Mouse (Mus musculus): Measurements from ENCODE around the gene Crybb3. TPM values are rescaled to one million over a fixed set of nuclear protein-coding genes. Genes with fewer than 3 reads are reported as not detected.

Crybb3 gene
- total and polyA plus RNA-seq, 2 experiments from 2014 or later, result 1.4 to 3.1 TPM

DNA sequence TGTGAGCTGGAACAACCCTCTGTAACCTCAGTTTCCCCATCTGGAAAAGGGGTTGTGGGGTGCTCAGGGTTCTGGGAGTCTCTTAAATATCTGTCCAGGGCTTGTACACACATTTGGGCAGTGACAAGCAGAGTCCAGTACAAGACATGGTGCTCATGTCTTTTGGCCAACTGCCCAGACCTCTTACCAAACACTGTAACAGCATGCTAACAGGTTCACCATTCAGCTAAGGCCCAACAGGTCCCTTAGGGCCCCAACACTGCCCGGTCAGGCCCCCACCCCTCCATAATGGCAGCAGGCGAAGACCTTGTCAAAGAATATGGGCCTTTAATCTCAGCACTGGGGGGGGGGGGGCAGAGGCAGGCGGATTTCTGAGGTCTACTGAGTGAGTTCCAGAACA lies 26.3 kb upstream of the Crybb3 start:
- Histone ChIP-seq H3K27ac (ENCODE audit: low read depth, low read length) (no peak overlapping the region), H3K27me3 (ENCODE audit: insufficient read depth, low read length) (no peaks in the 10 kb centered on the region), H3K4me2 (ENCODE audit: low read depth, low read length, poor library complexity, severe bottlenecking) (no peak overlapping the region), H3K9ac (replicated peaks; ENCODE audit: low read length, poor library complexity, severe bottlenecking) (no peak overlapping the region), H3K4me3 (ENCODE audit: low read depth, low read length) (no peak overlapping the region), H3K4me1 (ENCODE audit: insufficient read depth, low read length) (peaks cover under 1% of the 10 kb centered on the region; the same call in 1 of the 2 replicates), H3K36me3 (ENCODE audit: insufficient read depth, low read length) (no peaks in the 10 kb centered on the region), H3K9me3 (ENCODE audit: low read length) (no peaks in the 10 kb centered on the region)
- TF ChIP-seq CTCF (IDR thresholded peaks at IDR 0.05), result no peak
- DNase-seq (ENCODE audit: low spot score) (no peak), ATAC-seq (ENCODE audit: low FRiP score) (no peak)
- 53% methylated on average over 3 of the region's 3 CpGs for WGBS

- no peaks in the 10 kb centered on the region for H3K27me3 ChIP-seq (ENCODE audit: insufficient read depth, low read length)
- no peak overlapping the region for H3K27ac ChIP-seq (ENCODE audit: low read depth, low read length)
- ATAC-seq (ENCODE audit: low FRiP score) (no peak), DNase-seq (ENCODE audit: low spot score) (no peak)
- H3K4me1 ChIP-seq (ENCODE audit: insufficient read depth, low read length), result peaks cover 6% of the 10 kb centered on the region; the same call in 1 of the 2 replicates
- no peaks in the 10 kb centered on the region for H3K36me3 ChIP-seq (ENCODE audit: insufficient read depth, low read length)
- no peak for TF ChIP-seq CTCF (IDR thresholded peaks at IDR 0.05)
- no peaks in the 10 kb centered on the region for H3K9me3 ChIP-seq (ENCODE audit: low read length)
- H3K9ac ChIP-seq (replicated peaks; ENCODE audit: low read length, poor library complexity, severe bottlenecking), result no peak overlapping the region
- no peak overlapping the region for H3K4me2 ChIP-seq (ENCODE audit: low read depth, low read length, poor library complexity, severe bottlenecking)
- no peak overlapping the region for H3K4me3 ChIP-seq (ENCODE audit: low read depth, low read length)
- 82% methylated on average over 7 of the region's 7 CpGs for WGBS
These were observed 25.2 kb upstream of the Crybb3 start for GRCm38 (mm10) chr5:113106594-113106993.

DNA sequence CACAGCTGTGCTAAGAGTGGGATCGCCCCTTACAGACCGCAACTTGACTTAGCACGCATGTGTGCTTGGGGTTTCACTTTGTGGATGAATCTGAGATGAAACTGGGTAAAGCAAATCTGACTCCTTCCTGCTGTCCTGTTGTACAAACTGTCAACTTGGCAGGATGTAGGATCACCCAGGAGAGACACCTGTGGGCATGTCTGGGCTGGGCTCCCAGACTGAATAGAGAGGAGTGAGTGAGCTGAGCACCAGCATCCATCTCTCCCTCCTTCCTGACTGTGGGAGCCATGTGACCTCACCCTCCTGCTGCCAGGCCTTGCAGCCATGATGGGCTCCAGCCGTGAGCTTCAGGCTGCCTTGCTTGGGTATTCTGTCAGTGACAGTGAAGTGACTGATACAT lies 24.1 kb upstream of the Crybb3 start:
- DNase-seq (ENCODE audit: low spot score) (no peak), ATAC-seq (ENCODE audit: low FRiP score) (no peak)
- no peak overlapping the region for H3K9ac ChIP-seq (replicated peaks; ENCODE audit: low read length, poor library complexity, severe bottlenecking)
- no peaks in the 10 kb centered on the region for H3K9me3 ChIP-seq (ENCODE audit: low read length)
- 88% methylated on average over 4 of the region's 4 CpGs for WGBS
- no peak overlapping the region for H3K4me2 ChIP-seq (ENCODE audit: low read depth, low read length, poor library complexity, severe bottlenecking)
- no peak overlapping the region for H3K4me3 ChIP-seq (ENCODE audit: low read depth, low read length)
- no peaks in the 10 kb centered on the region for H3K36me3 ChIP-seq (ENCODE audit: insufficient read depth, low read length)
- no peak for TF ChIP-seq CTCF (IDR thresholded peaks at IDR 0.05)
- H3K27ac ChIP-seq (ENCODE audit: low read depth, low read length), result no peak overlapping the region
- no peaks in the 10 kb centered on the region for H3K27me3 ChIP-seq (ENCODE audit: insufficient read depth, low read length)
- peaks cover 6% of the 10 kb centered on the region; the same call in 1 of the 2 replicates for H3K4me1 ChIP-seq (ENCODE audit: insufficient read depth, low read length)

- H3K27ac ChIP-seq (ENCODE audit: low read depth, low read length), result no peak overlapping the region
- no peaks in the 10 kb centered on the region for H3K36me3 ChIP-seq (ENCODE audit: insufficient read depth, low read length)
- no peaks in the 10 kb centered on the region for H3K9me3 ChIP-seq (ENCODE audit: low read length)
- no peak overlapping the region for H3K4me2 ChIP-seq (ENCODE audit: low read depth, low read length, poor library complexity, severe bottlenecking)
- no peak overlapping the region for H3K4me3 ChIP-seq (ENCODE audit: low read depth, low read length)
- H3K9ac ChIP-seq (replicated peaks; ENCODE audit: low read length, poor library complexity, severe bottlenecking), result no peak overlapping the region
- no peak for TF ChIP-seq CTCF (IDR thresholded peaks at IDR 0.05)
- H3K4me1 ChIP-seq (ENCODE audit: insufficient read depth, low read length), result peaks cover 6% of the 10 kb centered on the region; the same call in 1 of the 2 replicates
- ATAC-seq (ENCODE audit: low FRiP score), result no peak
- no peak for DNase-seq (ENCODE audit: low spot score)
- H3K27me3 ChIP-seq (ENCODE audit: insufficient read depth, low read length), result no peaks in the 10 kb centered on the region
- WGBS, result 81% methylated on average over 9 of the region's 9 CpGs
These were observed 23.7 kb upstream of the Crybb3 start for GRCm38 (mm10) chr5:113105035-113105434.

- no peaks in the 10 kb centered on the region for H3K27me3 ChIP-seq (ENCODE audit: insufficient read depth, low read length)
- WGBS, result 18% methylated on average over 7 of the region's 7 CpGs
- no peak overlapping the region for H3K27ac ChIP-seq (ENCODE audit: low read depth, low read length)
- H3K36me3 ChIP-seq (ENCODE audit: insufficient read depth, low read length), result no peaks in the 10 kb centered on the region
- H3K9me3 ChIP-seq (ENCODE audit: low read length), result no peaks in the 10 kb centered on the region
- ATAC-seq (ENCODE audit: low FRiP score) (peak; percentile 31; the same call in 1 of the 2 replicates), DNase-seq (ENCODE audit: low spot score) (peak; percentile 51)
- TF ChIP-seq CTCF (IDR thresholded peaks at IDR 0.05), result no peak
- H3K4me2 ChIP-seq (ENCODE audit: low read depth, low read length, poor library complexity, severe bottlenecking), result no peak overlapping the region
- peaks cover 6% of the 10 kb centered on the region; the same call in 1 of the 2 replicates for H3K4me1 ChIP-seq (ENCODE audit: insufficient read depth, low read length)
- no peak overlapping the region for H3K9ac ChIP-seq (replicated peaks; ENCODE audit: low read length, poor library complexity, severe bottlenecking)
- no peak overlapping the region for H3K4me3 ChIP-seq (ENCODE audit: low read depth, low read length)
These were observed 21.1 kb upstream of the Crybb3 start for GRCm38 (mm10) chr5:113102455-113102854.

- no peaks in the 10 kb centered on the region for H3K27me3 ChIP-seq (ENCODE audit: insufficient read depth, low read length)
- H3K27ac ChIP-seq (ENCODE audit: low read depth, low read length), result no peak overlapping the region
- no peak for DNase-seq (ENCODE audit: low spot score)
- no peaks in the 10 kb centered on the region for H3K9me3 ChIP-seq (ENCODE audit: low read length)
- no peak for TF ChIP-seq CTCF (IDR thresholded peaks at IDR 0.05)
- peaks cover 6% of the 10 kb centered on the region; the same call in 1 of the 2 replicates for H3K4me1 ChIP-seq (ENCODE audit: insufficient read depth, low read length)
- 91% methylated on average over 10 of the region's 10 CpGs for WGBS
- peaks cover 7% of the 10 kb centered on the region; the same call in 1 of the 2 replicates for H3K36me3 ChIP-seq (ENCODE audit: insufficient read depth, low read length)
- no peak for ATAC-seq (ENCODE audit: low FRiP score)
- H3K9ac ChIP-seq (replicated peaks; ENCODE audit: low read length, poor library complexity, severe bottlenecking), result no peak overlapping the region
- no peak overlapping the region for H3K4me3 ChIP-seq (ENCODE audit: low read depth, low read length)
- no peak overlapping the region for H3K4me2 ChIP-seq (ENCODE audit: low read depth, low read length, poor library complexity, severe bottlenecking)
These were observed 20.1 kb upstream of the Crybb3 start for GRCm38 (mm10) chr5:113101457-113101856.
